Comparison of ENCODE assay signal across 23 mouse cellular contexts in the genomic region with DNA sequence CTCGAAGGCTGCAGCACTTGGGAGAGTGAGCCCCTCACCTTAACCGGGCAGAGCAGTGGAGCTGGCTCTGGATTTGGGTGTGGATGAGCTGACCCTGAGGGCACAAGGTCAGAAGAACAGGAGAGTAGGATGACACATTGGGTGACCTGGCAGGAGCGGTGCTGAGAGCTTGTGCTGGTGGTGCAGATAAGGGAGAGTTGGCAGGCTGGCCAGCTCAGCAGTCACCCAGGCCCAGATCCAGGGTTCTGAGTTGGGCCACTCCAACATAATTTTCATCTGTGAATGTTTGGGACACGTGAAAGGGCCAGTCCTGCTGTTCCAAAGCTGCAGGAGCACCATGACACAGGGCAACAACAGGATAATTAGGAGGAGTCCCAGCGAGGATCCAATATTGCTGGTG. TPM values are rescaled to one million over a fixed set of nuclear protein-coding genes. Genes with fewer than 3 reads are reported as not detected.
DNase-seq lines count a peak whose midpoint lies in the region; ATAC-seq and TF ChIP-seq lines count a peak whose summit lies in the region.
"Had no signal": no experiment of that assay in that cellular context is flagged by ENCODE, and none has a peak within 500 bp of the region (broad histone marks: within the 10 kb centered on the region; RNA-seq: fewer than 3 reads in every experiment).

No protein-coding gene starts in this region.

- H3K9ac ChIP-seq in heart, embryonic 12.5 days, result no peak overlapping the region
- H3K9ac ChIP-seq in liver, adult 2 months (ENCODE audit: low read depth, low read length), result no peak overlapping the region
- H3K9ac ChIP-seq: embryonic facial prominence, embryonic 12.5 days; forebrain, embryonic 12.5 days; forebrain, embryonic 15.5 days; hindbrain, embryonic 13.5 days had no signal

- no peak overlapping the region for H3K27ac ChIP-seq in heart, embryonic 12.5 days (ENCODE audit: poor library complexity, severe bottlenecking)
- H3K27ac ChIP-seq in heart, embryonic 10.5 days, result no peak overlapping the region
- H3K27ac ChIP-seq in liver, adult 2 months (replicated peaks; ENCODE audit: insufficient read depth, low read depth, low read length), result no peak overlapping the region; the same call in 1 of the 2 replicates
- H3K27ac ChIP-seq: embryonic facial prominence, embryonic 12.5 days; forebrain, embryonic 12.5 days; forebrain, embryonic 15.5 days; hindbrain, embryonic 10.5 days; hindbrain, embryonic 13.5 days had no signal

- H3K79me2 ChIP-seq in liver, adult 2 months (ENCODE audit: control insufficient read depth, insufficient read depth, low read length), result no peaks in the 10 kb centered on the region

- H3K4me2 ChIP-seq in heart, embryonic 12.5 days, result no peak overlapping the region
- H3K4me2 ChIP-seq: embryonic facial prominence, embryonic 12.5 days; forebrain, embryonic 12.5 days; forebrain, embryonic 15.5 days; hindbrain, embryonic 13.5 days had no signal

- H3K9me3 ChIP-seq in heart, embryonic 12.5 days (replicated peaks), result no peaks in the 10 kb centered on the region
- no peaks in the 10 kb centered on the region for H3K9me3 ChIP-seq in heart, embryonic 10.5 days
- H3K9me3 ChIP-seq: embryonic facial prominence, embryonic 12.5 days; forebrain, embryonic 12.5 days; forebrain, embryonic 15.5 days; hindbrain, embryonic 10.5 days; hindbrain, embryonic 13.5 days had no signal

- H3K27me3 ChIP-seq in heart, embryonic 12.5 days (replicated peaks), result no peaks in the 10 kb centered on the region
- H3K27me3 ChIP-seq in heart, embryonic 10.5 days (ENCODE audit: insufficient read depth, poor library complexity, severe bottlenecking), result no peaks in the 10 kb centered on the region
- no peaks in the 10 kb centered on the region for H3K27me3 ChIP-seq in liver, adult 2 months (ENCODE audit: control insufficient read depth, insufficient read depth, low read length)
- H3K27me3 ChIP-seq: embryonic facial prominence, embryonic 12.5 days; forebrain, embryonic 12.5 days; forebrain, embryonic 15.5 days; hindbrain, embryonic 13.5 days had no signal

- TF ChIP-seq CTCF in liver, adult 2 months (IDR thresholded peaks at IDR 0.05; ENCODE audit: low read depth, low read length), result no peak

- no peaks in the 10 kb centered on the region for H3K4me1 ChIP-seq in heart, embryonic 12.5 days (replicated peaks)
- H3K4me1 ChIP-seq in heart, embryonic 10.5 days, result peaks cover 8% of the 10 kb centered on the region; the same call in 1 of the 2 replicates
- peaks cover 17% of the 10 kb centered on the region for H3K4me1 ChIP-seq in liver, adult 2 months (ENCODE audit: control insufficient read depth, insufficient read depth, low read length)
- H3K4me1 ChIP-seq: embryonic facial prominence, embryonic 12.5 days; forebrain, embryonic 12.5 days; forebrain, embryonic 15.5 days; hindbrain, embryonic 10.5 days; hindbrain, embryonic 13.5 days had no signal

- no peak overlapping the region for H3K4me3 ChIP-seq in heart, embryonic 12.5 days
- H3K4me3 ChIP-seq in heart, embryonic 10.5 days, result no peak overlapping the region
- H3K4me3 ChIP-seq in liver, adult 2 months (ENCODE audit: insufficient read depth, low read depth, low read length), result no peak overlapping the region
- H3K4me3 ChIP-seq: embryonic facial prominence, embryonic 12.5 days; erythroblast, embryonic 14.5 days; forebrain, embryonic 12.5 days; forebrain, embryonic 15.5 days; hindbrain, embryonic 10.5 days; hindbrain, embryonic 13.5 days had no signal

- no peak for TF ChIP-seq POLR2A in liver, adult 2 months (IDR thresholded peaks at IDR 0.05; ENCODE audit: extremely low read depth, insufficient read depth, low read length)

- no peaks in the 10 kb centered on the region for H3K36me3 ChIP-seq in heart, embryonic 12.5 days
- no peaks in the 10 kb centered on the region for H3K36me3 ChIP-seq in heart, embryonic 10.5 days
- H3K36me3 ChIP-seq in liver, adult 2 months (ENCODE audit: control insufficient read depth, insufficient read depth, low read length), result no peaks in the 10 kb centered on the region
- H3K36me3 ChIP-seq: embryonic facial prominence, embryonic 12.5 days; forebrain, embryonic 12.5 days; forebrain, embryonic 15.5 days; hindbrain, embryonic 10.5 days; hindbrain, embryonic 13.5 days had no signal

- ATAC-seq in heart, embryonic 12.5 days (ENCODE audit: insufficient number of reproducible peaks, low FRiP score), result no peak
- ATAC-seq: CD4-positive, CD25-positive, alpha-beta regulatory T cell, adult 4 months; forebrain, embryonic 15.5 days; intestine, postnatal 0 days had no signal

- peak; percentile 96 for DNase-seq in heart, adult 11 months
- peak; percentile 32 to 54 for DNase-seq in heart, adult 9 months (ENCODE audit: low spot score in 2 of 2)
- no peak for DNase-seq in heart, embryonic 10.5 days (ENCODE audit: low spot score)
- peak; percentile 92 for DNase-seq in liver, adult 2 months (ENCODE audit: extremely low read depth, low read depth, low spot score)
- DNase-seq in liver, result no peak
- DNase-seq in heart, postnatal 4 days, result peak; percentile 20
- no peak for DNase-seq in kidney, adult 8-10 months
- DNase-seq: adrenal gland, postnatal 10 days; cerebellum, adult 18-20 months; cerebellum, adult 9-10 months; cerebellum, postnatal 14 days; gastrocnemius, postnatal 25 days; kidney, adult 2 months had no signal

- 67% methylated on average over 5 of the region's 5 CpGs for WGBS in heart, embryonic 12.5 days
- 59% methylated on average over 5 of the region's 5 CpGs for WGBS in heart, embryonic 10.5 days
- WGBS in liver, adult 2 months, result 18% methylated on average over 5 of the region's 5 CpGs

RNA-seq across cellular contexts. Expression of gene Lamb3, which starts 3.9 kb away (rescaled TPM):
- 2.3 and 2.5 TPM in 2 replicates for polyA plus RNA-seq in heart, embryonic 12.5 days (2016; fragmentation: Nextera tagmentation; extraction: Ambion mirVana)
- 1.7 and 2.4 TPM in 2 replicates for polyA plus RNA-seq in heart, embryonic 10.5 days (2016; fragmentation: Nextera tagmentation; extraction: Ambion mirVana)
- 1.7 and 2.0 TPM in 2 replicates for total RNA-seq in liver, adult 2 months (2014; rRNA removed)
- 1.6 and 2.4 TPM in 2 replicates for polyA plus RNA-seq in liver, adult 2 months (2012; rRNA removed)
- 1 to 10 TPM; 8.3 to 9.7 TPM for total RNA-seq in heart, postnatal 4 days (2021)
- polyA plus RNA-seq: erythroblast, embryonic 14.5 days had no signal

RNA-seq across cellular contexts. Expression of gene Traf3ip3, which starts 9.9 kb away (rescaled TPM):
- polyA plus RNA-seq in heart, embryonic 12.5 days (2016; fragmentation: Nextera tagmentation; extraction: Ambion mirVana), result 0.99 and 1.6 TPM in 2 replicates
- 1.6 and 1.9 TPM in 2 replicates for polyA plus RNA-seq in heart, embryonic 10.5 days (2016; fragmentation: Nextera tagmentation; extraction: Ambion mirVana)
- total RNA-seq in liver, adult 2 months (2014; rRNA removed), result 0.65 and 0.67 TPM in 2 replicates
- polyA plus RNA-seq in liver, adult 2 months (2012; rRNA removed), result 0.21 and 0.88 TPM in 2 replicates
- total RNA-seq in heart, postnatal 4 days (2021), result 1 to 10 TPM; 1.0 to 1.4 TPM
- polyA plus RNA-seq: erythroblast, embryonic 14.5 days had no signal

RNA-seq across cellular contexts. Expression of gene A130010J15Rik, which starts 43.5 kb away (rescaled TPM):
- 13.4 and 13.9 TPM in 2 replicates for polyA plus RNA-seq in heart, embryonic 12.5 days (2016; fragmentation: Nextera tagmentation; extraction: Ambion mirVana)
- polyA plus RNA-seq in heart, embryonic 10.5 days (2016; fragmentation: Nextera tagmentation; extraction: Ambion mirVana), result 15.3 and 16.5 TPM in 2 replicates
- 8.1 and 8.7 TPM in 2 replicates for total RNA-seq in liver, adult 2 months (2014; rRNA removed)
- polyA plus RNA-seq in liver, adult 2 months (2012; rRNA removed), result 2.7 and 3.5 TPM in 2 replicates
- 1 to 10 TPM; 5.3 to 7.8 TPM for total RNA-seq in heart, postnatal 4 days (2021)
- polyA plus RNA-seq: erythroblast, embryonic 14.5 days had no signal

RNA-seq across cellular contexts. Expression of gene Hsd11b1, which starts 52.5 kb away (rescaled TPM):
- polyA plus RNA-seq in heart, embryonic 12.5 days (2016; fragmentation: Nextera tagmentation; extraction: Ambion mirVana), result 1.5 TPM in 2 replicates
- 1.0 and 2.2 TPM in 2 replicates for polyA plus RNA-seq in heart, embryonic 10.5 days (2016; fragmentation: Nextera tagmentation; extraction: Ambion mirVana)
- 807 and 1,077 TPM in 2 replicates for total RNA-seq in liver, adult 2 months (2014; rRNA removed)
- polyA plus RNA-seq in liver, adult 2 months (2012; rRNA removed), result 826 and 1,028 TPM in 2 replicates
- 1 to 10 TPM; 1.0 to 1.5 TPM for total RNA-seq in heart, postnatal 4 days (2021)
- total RNA-seq: MEL had no signal
- polyA plus RNA-seq: erythroblast, embryonic 14.5 days; forebrain, embryonic 12.5 days; hindbrain, embryonic 10.5 days; hindbrain, embryonic 13.5 days had no signal

RNA-seq across cellular contexts. Expression of gene Irf6, which starts 58.5 kb away (rescaled TPM):
- polyA plus RNA-seq in heart, embryonic 12.5 days (2016; fragmentation: Nextera tagmentation; extraction: Ambion mirVana), result 4.8 and 6.6 TPM in 2 replicates
- polyA plus RNA-seq in heart, embryonic 10.5 days (2016; fragmentation: Nextera tagmentation; extraction: Ambion mirVana), result 3.1 and 4.7 TPM in 2 replicates
- total RNA-seq in liver, adult 2 months (2014; rRNA removed), result 33.4 and 38.0 TPM in 2 replicates
- polyA plus RNA-seq in liver, adult 2 months (2012; rRNA removed), result 42.5 and 56.0 TPM in 2 replicates
- total RNA-seq in heart, postnatal 4 days (2021), result 1 to 10 TPM; 6.0 to 7.5 TPM
- polyA plus RNA-seq: erythroblast, embryonic 14.5 days had no signal

Comparison
In these comparisons a context has a peak if more than half of its experiments do, and no peak if none do; other contexts are left out.
1. DNase-seq: peak in heart, adult 11 months (single experiment), heart, adult 9 months (2 of 2), liver, adult 2 months (single experiment) and heart, postnatal 4 days (single experiment); none in heart, embryonic 10.5 days (single experiment), liver (single experiment) and kidney, adult 8-10 months (0 of 2).